Mouse (Mus musculus): ENCODE measurements around the gene Errfi1.

Gene Errfi1

GRCm38 (mm10) chr4:150875393-150875792 lies 21.7 kb downstream of the Errfi1 start:
- DNase-seq (ENCODE audit: extremely low spot score, low spot score): no peak

- DNase-seq (ENCODE audit: extremely low spot score, low spot score): no peak
These were observed 25.9 kb downstream of the Errfi1 start for GRCm38 (mm10) chr4:150879631-150880030.

GRCm38 (mm10) chr4:150880364-150880763 lies 26.6 kb downstream of the Errfi1 start:
- no peak for DNase-seq (ENCODE audit: extremely low spot score, low spot score)

- DNase-seq (ENCODE audit: extremely low spot score, low spot score): no peak
These were observed 28.9 kb downstream of the Errfi1 start for GRCm38 (mm10) chr4:150882632-150883031.

GRCm38 (mm10) chr4:150887903-150888302 lies 34.2 kb downstream of the Errfi1 start:
- DNase-seq (ENCODE audit: extremely low spot score, low spot score): no peak

GRCm38 (mm10) chr4:150888492-150888891 lies 34.8 kb downstream of the Errfi1 start:
- no peak for DNase-seq (ENCODE audit: extremely low spot score, low spot score)

- no peak for DNase-seq (ENCODE audit: extremely low spot score, low spot score)
These were observed 35.7 kb downstream of the Errfi1 start for GRCm38 (mm10) chr4:150889273-150889954.

- DNase-seq (ENCODE audit: extremely low spot score, low spot score): no peak
These were observed 36.2 kb downstream of the Errfi1 start for GRCm38 (mm10) chr4:150889955-150890315.

GRCm38 (mm10) chr4:150891308-150891707 lies 37.6 kb downstream of the Errfi1 start:
- DNase-seq (ENCODE audit: extremely low spot score, low spot score): no peak

GRCm38 (mm10) chr4:150894718-150895501 lies 41.2 kb downstream of the Errfi1 start:
- no peak for DNase-seq (ENCODE audit: extremely low spot score, low spot score)

- no peak for DNase-seq (ENCODE audit: extremely low spot score, low spot score)
These were observed 43.3 kb downstream of the Errfi1 start for GRCm38 (mm10) chr4:150896896-150897624.

- DNase-seq (ENCODE audit: extremely low spot score, low spot score): peak; percentile 69
These were observed 45.1 kb downstream of the Errfi1 start for GRCm38 (mm10) chr4:150898716-150899365.

- DNase-seq (ENCODE audit: extremely low spot score, low spot score): no peak
These were observed 46.8 kb downstream of the Errfi1 start for GRCm38 (mm10) chr4:150900486-150900885.

GRCm38 (mm10) chr4:150901651-150902050 lies 47.9 kb downstream of the Errfi1 start:
- peak; percentile 74 for DNase-seq (ENCODE audit: extremely low spot score, low spot score)

- no peak for DNase-seq (ENCODE audit: extremely low spot score, low spot score)
These were observed 48.3 kb downstream of the Errfi1 start for GRCm38 (mm10) chr4:150902062-150902461.

- no peak for DNase-seq (ENCODE audit: extremely low spot score, low spot score)
These were observed 49.5 kb downstream of the Errfi1 start for GRCm38 (mm10) chr4:150903091-150903742.

GRCm38 (mm10) chr4:150907099-150907498 lies 53.4 kb downstream of the Errfi1 start:
- DNase-seq (ENCODE audit: extremely low spot score, low spot score): no peak

GRCm38 (mm10) chr4:150908512-150908911 lies 54.8 kb downstream of the Errfi1 start:
- peak; percentile 13 for DNase-seq (ENCODE audit: extremely low spot score, low spot score)

GRCm38 (mm10) chr4:150909451-150910156 lies 55.9 kb downstream of the Errfi1 start:
- peak; percentile 100 for DNase-seq (ENCODE audit: extremely low spot score, low spot score)

GRCm38 (mm10) chr4:150910164-150910951 lies 56.6 kb downstream of the Errfi1 start:
- DNase-seq (ENCODE audit: extremely low spot score, low spot score): no peak
